8 mouse cellular contexts compared by ENCODE assay signal in genomic region chr11:3347091-3347834, GRCm38 (mm10). TPM values are rescaled to one million over a fixed set of nuclear protein-coding genes. Genes with fewer than 3 reads are reported as not detected.
DNase-seq lines count a peak whose midpoint lies in the region; ATAC-seq and TF ChIP-seq lines count a peak whose summit lies in the region.

No protein-coding gene starts in this region.

- peak; percentile 90 for TF ChIP-seq CTCF in lung, postnatal 0 days (IDR thresholded peaks at IDR 0.05)

- H3K27me3 ChIP-seq in hindbrain, embryonic 11.5 days (ENCODE audit: control insufficient read depth, insufficient read depth, low read length): no peaks in the 10 kb centered on the region
- H3K27me3 ChIP-seq in lung, postnatal 0 days (replicated peaks; ENCODE audit: insufficient read depth, low read length): no peaks in the 10 kb centered on the region

- 57% methylated on average over 12 of the region's 12 CpGs for WGBS in hindbrain, embryonic 11.5 days
- WGBS in lung, postnatal 0 days: 60% methylated on average over 12 of the region's 12 CpGs

- TF ChIP-seq EP300 in lung, postnatal 0 days (IDR thresholded peaks at IDR 0.05): no peak

- H3K9ac ChIP-seq in hindbrain, embryonic 11.5 days (ENCODE audit: low read depth, low read length): no peak overlapping the region
- H3K9ac ChIP-seq in lung, postnatal 0 days (replicated peaks; ENCODE audit: low read depth): no peak overlapping the region

- peak; percentile 95 for DNase-seq in NIH3T3 (ENCODE audit: low read depth)
- DNase-seq in cerebellum, adult 9-11 months: peak; percentile 87
- DNase-seq in frontal cortex, postnatal 10 days (ENCODE audit: low spot score in 2 of 2): peak; percentile 60 to 78
- DNase-seq in hindbrain, embryonic 11.5 days (ENCODE audit: low spot score): peak; percentile 92
- peak; percentile 82 for DNase-seq in layer of hippocampus, adult 9-11 months
- DNase-seq in lung, postnatal 0 days (ENCODE audit: low spot score): peak; percentile 92
- DNase-seq in ovary, postnatal 36 days (ENCODE audit: low spot score): peak; percentile 75
- peak; percentile 92 for DNase-seq in thymus, postnatal 14 days

- no peak overlapping the region for H3K27ac ChIP-seq in hindbrain, embryonic 11.5 days (ENCODE audit: low read depth, low read length)
- 0 out of 2 replicates have a peak overlapping the region, but pooled peaks have one; percentile 51 for H3K27ac ChIP-seq in lung, postnatal 0 days (ENCODE audit: low read length)

- H3K4me1 ChIP-seq in hindbrain, embryonic 11.5 days (replicated peaks; ENCODE audit: control insufficient read depth, insufficient read depth, low read length): no peaks in the 10 kb centered on the region
- H3K4me1 ChIP-seq in lung, postnatal 0 days (ENCODE audit: insufficient read depth, low read depth, low read length): peaks cover 13% of the 10 kb centered on the region

- H3K36me3 ChIP-seq in hindbrain, embryonic 11.5 days (ENCODE audit: control insufficient read depth, insufficient read depth, low read length): peaks cover 8% of the 10 kb centered on the region
- peaks cover 17% of the 10 kb centered on the region for H3K36me3 ChIP-seq in lung, postnatal 0 days (ENCODE audit: insufficient read depth, low read length)

- H3K9me3 ChIP-seq in hindbrain, embryonic 11.5 days (ENCODE audit: control insufficient read depth, low read length): no peaks in the 10 kb centered on the region
- no peaks in the 10 kb centered on the region for H3K9me3 ChIP-seq in lung, postnatal 0 days (ENCODE audit: low read length)

- peak; percentile 66 for ATAC-seq in hindbrain, embryonic 11.5 days (ENCODE audit: low FRiP score)
- ATAC-seq in lung, postnatal 0 days: peak; percentile 79

- no peak overlapping the region for H3K4me2 ChIP-seq in hindbrain, embryonic 11.5 days (replicated peaks; ENCODE audit: low read depth, low read length)
- no peak overlapping the region for H3K4me2 ChIP-seq in lung, postnatal 0 days (replicated peaks; ENCODE audit: low read depth, low read length)

- H3K4me3 ChIP-seq in hindbrain, embryonic 11.5 days (ENCODE audit: low read depth, low read length): no peak overlapping the region
- H3K4me3 ChIP-seq in lung, postnatal 0 days (ENCODE audit: low read depth, low read length): no peak overlapping the region

RNA-seq across cellular contexts. Expression of gene Pik3ip1, which starts 17.1 kb away (rescaled TPM):
- polyA plus RNA-seq in hindbrain, embryonic 11.5 days (2014; fragmentation: Nextera tagmentation; extraction: Ambion mirVana): 11.5 and 12.0 TPM in 2 replicates
- 22.7 and 25.5 TPM in 2 replicates for polyA plus RNA-seq in lung, postnatal 0 days (2015; fragmentation: Nextera tagmentation; extraction: Ambion mirVana)

RNA-seq across cellular contexts. Expression of gene Patz1, which starts 58.6 kb away (rescaled TPM):
- polyA plus RNA-seq in hindbrain, embryonic 11.5 days (2014; fragmentation: Nextera tagmentation; extraction: Ambion mirVana): 91.2 and 97.0 TPM in 2 replicates
- 22.9 and 23.2 TPM in 2 replicates for polyA plus RNA-seq in lung, postnatal 0 days (2015; fragmentation: Nextera tagmentation; extraction: Ambion mirVana)
